ENCODE assay signal across 8 mouse cellular contexts in genomic region chr9:56864216-56864729, GRCm38 (mm10). TPM values are rescaled to one million over a fixed set of nuclear protein-coding genes. Genes with fewer than 3 reads are reported as not detected.
A peak's percentile ranks its signal among the peaks of the same experiment; 100 is the strongest.
DNase-seq lines count a peak whose midpoint lies in the region; ATAC-seq and TF ChIP-seq lines count a peak whose summit lies in the region.

TSS of gene Odf3l1 (minus strand) at chr9:56864679.

- no peaks in the 10 kb centered on the region for H3K27me3 ChIP-seq in embryonic facial prominence, embryonic 11.5 days (ENCODE audit: control insufficient read depth, insufficient read depth, low read length)
- H3K27me3 ChIP-seq in hindbrain, embryonic 15.5 days: peaks cover 21% of the 10 kb centered on the region
- H3K27me3 ChIP-seq in liver, embryonic 15.5 days: peaks cover 37% of the 10 kb centered on the region
- H3K27me3 ChIP-seq in cerebellum, adult 2 months (ENCODE audit: control insufficient read depth, insufficient read depth, low read length): no peaks in the 10 kb centered on the region

- TF ChIP-seq POLR2A in cerebellum, adult 2 months (IDR thresholded peaks at IDR 0.05; ENCODE audit: borderline replicate concordance, insufficient read depth, low read length): no peak

- no peak within 1 kb of the TSS for H3K27ac ChIP-seq in embryonic facial prominence, embryonic 11.5 days (replicated peaks; ENCODE audit: low read depth, low read length)
- no peak within 1 kb of the TSS for H3K27ac ChIP-seq in hindbrain, embryonic 15.5 days (replicated peaks)
- H3K27ac ChIP-seq in liver, embryonic 15.5 days (replicated peaks): no peak within 1 kb of the TSS
- H3K27ac ChIP-seq in cerebellum, adult 2 months (ENCODE audit: insufficient read depth, low read length): no peak within 1 kb of the TSS

- H3K4me3 ChIP-seq in embryonic facial prominence, embryonic 11.5 days (ENCODE audit: low read depth, low read length): peak within 1 kb of the TSS; percentile 24
- peak within 1 kb of the TSS; percentile 26 for H3K4me3 ChIP-seq in hindbrain, embryonic 15.5 days
- 0 out of 2 replicates have a peak within 1 kb of the TSS, but pooled peaks have one; percentile 10 for H3K4me3 ChIP-seq in liver, embryonic 15.5 days (replicated peaks)
- H3K4me3 ChIP-seq in cerebellum, adult 2 months (replicated peaks; ENCODE audit: insufficient read depth, low read depth, low read length): no peak within 1 kb of the TSS

- TF ChIP-seq CTCF in cerebellum, adult 2 months (IDR thresholded peaks at IDR 0.05; ENCODE audit: borderline replicate concordance, insufficient read depth, low read depth, low read length): no peak

- H3K9me3 ChIP-seq in embryonic facial prominence, embryonic 11.5 days (replicated peaks; ENCODE audit: control insufficient read depth, low read length): no peaks in the 10 kb centered on the region
- no peaks in the 10 kb centered on the region for H3K9me3 ChIP-seq in hindbrain, embryonic 15.5 days
- no peaks in the 10 kb centered on the region for H3K9me3 ChIP-seq in liver, embryonic 15.5 days (replicated peaks)

- H3K36me3 ChIP-seq in embryonic facial prominence, embryonic 11.5 days (replicated peaks; ENCODE audit: control insufficient read depth, insufficient read depth, low read depth, low read length): no peaks in the 10 kb centered on the region
- no peaks in the 10 kb centered on the region for H3K36me3 ChIP-seq in hindbrain, embryonic 15.5 days
- H3K36me3 ChIP-seq in liver, embryonic 15.5 days (replicated peaks): no peaks in the 10 kb centered on the region

- intact Hi-C loops in left cerebral cortex, postnatal 10 days (cut with DNase I): no loop called here

- 12% methylated on average over 3 of the region's 3 CpGs for WGBS in embryonic facial prominence, embryonic 11.5 days
- WGBS in hindbrain, embryonic 15.5 days: 37% methylated on average over 3 of the region's 3 CpGs
- WGBS in liver, embryonic 15.5 days (ENCODE audit: insufficient replicate concordance): 19% methylated on average over 3 of the region's 3 CpGs
- 46% methylated on average over 3 of the region's 3 CpGs for WGBS in cerebellum, adult 2 months

- 0 out of 2 replicates have a peak, but pooled peaks have one; percentile 44 for ATAC-seq in embryonic facial prominence, embryonic 11.5 days (replicated peaks; ENCODE audit: insufficient number of reproducible peaks, low FRiP score, low TSS enrichment, low read depth)
- no peak for ATAC-seq in hindbrain, embryonic 15.5 days (ENCODE audit: low FRiP score, low read depth)
- ATAC-seq in liver, embryonic 15.5 days (ENCODE audit: insufficient read depth): no peak

- H3K4me1 ChIP-seq in embryonic facial prominence, embryonic 11.5 days (ENCODE audit: control insufficient read depth, insufficient read depth, low read length): peaks cover 8% of the 10 kb centered on the region; the same call in 1 of the 2 replicates
- H3K4me1 ChIP-seq in hindbrain, embryonic 15.5 days (replicated peaks): peaks cover 26% of the 10 kb centered on the region
- H3K4me1 ChIP-seq in liver, embryonic 15.5 days (replicated peaks): no peaks in the 10 kb centered on the region
- no peaks in the 10 kb centered on the region for H3K4me1 ChIP-seq in cerebellum, adult 2 months (ENCODE audit: control insufficient read depth, insufficient read depth, low read length)

- H3K9ac ChIP-seq in embryonic facial prominence, embryonic 11.5 days (replicated peaks; ENCODE audit: low read length): peak within 1 kb of the TSS; percentile 57
- H3K9ac ChIP-seq in hindbrain, embryonic 15.5 days: no peak within 1 kb of the TSS
- no peak within 1 kb of the TSS for H3K9ac ChIP-seq in liver, embryonic 15.5 days

- DNase-seq in embryo, embryonic 10.5 days (ENCODE audit: low spot score): peak; percentile 33
- DNase-seq in embryo, embryonic 9.5 days (ENCODE audit: extremely low spot score): no peak
- peak; percentile 31 for DNase-seq in embryonic facial prominence, embryonic 11.5 days (ENCODE audit: low spot score)
- no peak for DNase-seq in cerebellum, adult 2 months
- DNase-seq in left cerebral cortex, postnatal 10 days (ENCODE audit: extremely low spot score in 1 of 2, low spot score in 2 of 2): no peak
- DNase-seq in urinary bladder, adult 18-20 months (ENCODE audit: low spot score in 2 of 2): no peak

- H3K4me2 ChIP-seq in embryonic facial prominence, embryonic 11.5 days (ENCODE audit: low read depth, low read length): peak within 1 kb of the TSS; percentile 42
- peak within 1 kb of the TSS; percentile 48 for H3K4me2 ChIP-seq in hindbrain, embryonic 15.5 days
- H3K4me2 ChIP-seq in liver, embryonic 15.5 days: peak within 1 kb of the TSS; percentile 48

RNA-seq across cellular contexts. Expression of gene Odf3l1, which starts in this region (rescaled TPM):
- polyA plus RNA-seq in embryonic facial prominence, embryonic 11.5 days (2014; fragmentation: Nextera tagmentation; extraction: Ambion mirVana): not detected in 2 replicates
- 0.12 TPM in 1 of 2 replicates, not detected in the other for polyA plus RNA-seq in hindbrain, embryonic 15.5 days (2015; fragmentation: Nextera tagmentation; extraction: Ambion mirVana)
- 0.10 TPM in 1 of 2 replicates, not detected in the other for polyA plus RNA-seq in liver, embryonic 15.5 days (2015; fragmentation: Nextera tagmentation; extraction: Ambion mirVana)
- polyA plus RNA-seq in cerebellum, adult 2 months (2012; rRNA removed): 0.21 and 0.33 TPM in 2 replicates
- total RNA-seq in left cerebral cortex, postnatal 10 days (2021): not detected

Comparison
In these comparisons a context has a peak if more than half of its experiments do, and no peak if none do; other contexts are left out.
1. Peak in DNase-seq, ATAC-seq, H3K4me3 ChIP-seq, H3K9ac ChIP-seq and H3K4me2 ChIP-seq in embryonic facial prominence, embryonic 11.5 days; RNA of the gene not detected or under 1 TPM.